Mouse (Mus musculus) leukemia stem cell, adult 10-12 weeks (primary cell): ENCODE data around the gene Olfr281. TPM values are rescaled to one million over a fixed set of nuclear protein-coding genes. Genes with fewer than 3 reads are reported as not detected.

Experiments
- polyA plus RNA-seq: library from polyadenylated mRNA; stranded (reverse); fragments of >175 nt; gene quantifications from 2 replicates; pipeline ENCODE4 v1.2.3, GENCODE M21; 2012; ENCODE audit warnings: low replicate concordance

Olfr281 gene
- polyA plus RNA-seq = not detected in 2 replicates

GRCm38 (mm10) chr15:98452288-98452687 lies at the start of gene Olfr281:
Olfr281 (plus strand) TSS chr15:98452588.

GRCm38 (mm10) chr15:98430925-98431324 lies 21.5 kb upstream of the Olfr281 start, which contains the start of gene Olfr282:
Olfr282 (plus strand) TSS chr15:98431225.

DNA sequence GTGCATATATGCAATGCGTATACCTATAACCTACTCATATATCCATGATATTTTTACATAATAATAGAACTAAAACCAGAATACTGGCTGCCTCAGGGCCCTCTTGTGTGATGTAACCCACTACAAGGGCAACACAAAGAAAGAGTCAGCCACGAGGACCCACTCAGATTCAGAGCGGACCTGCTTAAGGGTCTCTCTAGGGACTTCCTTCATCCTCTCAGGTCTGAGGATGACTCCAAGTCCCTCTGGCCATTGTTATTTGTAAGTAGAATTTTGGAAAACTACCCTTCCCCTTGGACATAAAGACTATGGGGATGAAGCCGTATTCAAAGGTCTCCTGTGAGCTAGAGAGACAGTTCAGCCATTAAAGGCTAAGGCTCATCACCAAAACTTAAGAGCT lies 17.2 kb downstream of the Olfr281 start, which contains the start of gene OR5BS1P:
Gene OR5BS1P (plus strand): TSS at position 301 of the 400 bp plus-strand sequence.

DNA sequence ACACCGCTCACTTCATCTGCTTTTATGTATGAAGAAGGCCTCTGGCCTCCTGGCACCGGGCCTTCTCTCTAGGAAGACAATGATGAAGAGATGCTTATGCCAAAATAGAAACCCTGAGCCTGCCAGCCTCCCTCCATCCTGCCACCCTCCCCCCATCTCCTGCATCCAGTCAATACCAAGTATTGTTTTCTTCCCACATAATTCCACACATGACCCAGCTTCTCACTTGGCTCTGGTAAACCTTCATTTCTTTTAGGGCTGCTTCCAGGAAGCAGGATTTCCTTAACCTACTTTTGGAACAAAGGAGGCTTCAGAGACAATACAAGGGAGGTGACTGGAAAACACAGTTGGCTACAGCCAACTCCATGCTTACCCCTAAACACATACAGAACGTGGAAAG lies 30.3 kb downstream of the Olfr281 start, which contains the start of gene Lalba:
Gene Lalba (minus strand): TSS at position 21 of the 400 bp plus-strand sequence.

DNA sequence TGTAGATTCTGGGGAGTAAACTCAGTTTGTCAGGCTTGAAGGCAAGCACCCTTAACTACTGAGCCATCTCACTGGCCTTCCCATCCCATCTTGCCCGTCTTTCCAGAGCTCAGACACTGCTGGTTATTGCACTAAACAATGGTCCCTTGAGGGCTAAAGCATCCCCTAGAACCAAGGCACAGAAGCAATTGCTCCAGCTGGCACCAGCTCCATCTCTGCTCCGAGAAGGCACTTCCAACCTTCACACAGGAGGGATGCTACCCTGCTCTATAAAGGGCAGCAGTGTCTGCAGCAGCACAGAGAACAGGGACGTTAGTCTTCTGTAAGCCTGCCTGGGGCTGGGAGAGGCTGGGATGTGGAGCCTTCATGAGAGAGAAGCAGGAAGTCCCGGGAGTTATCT lies 39.7 kb downstream of the Olfr281 start, which contains the start of gene Olfr279:
Gene Olfr279 (plus strand): TSS at position 301 of the 400 bp plus-strand sequence.

Other genes with a start within 250 kb of the Olfr281 start
- gene Gm44579, start 231.6 kb upstream of the Olfr281 start, polyA plus RNA-seq = 0.08 TPM in 1 of 2 replicates, not detected in the other
- gene Olfr287, start 231.5 kb upstream of the Olfr281 start, polyA plus RNA-seq = not detected in 2 replicates
- not detected in 2 replicates for gene Olfr286, start 218.1 kb upstream of the Olfr281 start, polyA plus RNA-seq
- not detected in 2 replicates for gene H1fnt, start 195.3 kb upstream of the Olfr281 start, polyA plus RNA-seq
- 0.03 TPM in 1 of 2 replicates, not detected in the other for gene Zfp641, start 156.4 kb upstream of the Olfr281 start, polyA plus RNA-seq
- not detected in 2 replicates for gene Olfr285, start 135.2 kb upstream of the Olfr281 start, polyA plus RNA-seq
- gene Olfr284, start 111.6 kb upstream of the Olfr281 start, polyA plus RNA-seq = not detected in 2 replicates
- 0.09 TPM in 1 of 2 replicates, not detected in the other for gene Olfr283, start 71.6 kb upstream of the Olfr281 start, polyA plus RNA-seq
- gene Olfr282, start 21.4 kb upstream of the Olfr281 start, polyA plus RNA-seq = not detected in 2 replicates
- 0.08 TPM in 1 of 2 replicates, not detected in the other for gene OR5BS1P, start 17.3 kb downstream of the Olfr281 start, polyA plus RNA-seq
- gene Lalba, start 30.1 kb downstream of the Olfr281 start, polyA plus RNA-seq = not detected in 2 replicates
- gene Olfr279, start 39.8 kb downstream of the Olfr281 start, polyA plus RNA-seq = 0.26 TPM in 1 of 2 replicates, not detected in the other
- 15.3 and 23.6 TPM in 2 replicates for gene Kansl2, start 81.7 kb downstream of the Olfr281 start, polyA plus RNA-seq
- gene Ccnt1, start 118.3 kb downstream of the Olfr281 start, polyA plus RNA-seq = 3.5 and 6.5 TPM in 2 replicates
- not detected in 2 replicates for gene 4930415O20Rik, start 118.4 kb downstream of the Olfr281 start, polyA plus RNA-seq
- 28.3 and 35.6 TPM in 2 replicates for gene Adcy6, start 157.5 kb downstream of the Olfr281 start, polyA plus RNA-seq
- gene Cacnb3, start 178.3 kb downstream of the Olfr281 start, polyA plus RNA-seq = 2.2 and 5.7 TPM in 2 replicates
- gene Ddx23, start 210.3 kb downstream of the Olfr281 start, polyA plus RNA-seq = 83.8 and 103 TPM in 2 replicates
- gene Rnd1, start 224.9 kb downstream of the Olfr281 start, polyA plus RNA-seq = 0.23 and 0.60 TPM in 2 replicates